Mouse (Mus musculus): ENCODE results near the gene Polr2m. TPM values are rescaled to one million over a fixed set of nuclear protein-coding genes. Genes with fewer than 3 reads are reported as not detected.

The Polr2m gene
- polyA plus RNA-seq, 1 experiment from 2014 or later, result 358 TPM

Other genes starting within 250 kb of the Polr2m start
- 72.1 and 74.6 TPM in 2 replicates for gene Myzap, start 106.4 kb upstream of the Polr2m start, polyA plus RNA-seq (2015; fragmentation: Nextera tagmentation; extraction: Ambion mirVana)

Data from heart, embryonic 13.5 days (tissue).